Mouse (Mus musculus) lung, embryonic 16.5 days (tissue): ENCODE measurements around the gene Tram2. TPM values are rescaled to one million over a fixed set of nuclear protein-coding genes. Genes with fewer than 3 reads are reported as not detected.

ENCODE experiments used
- ATAC-seq: fragments of 200-750 bp; cut with Nextera tagmentation; 2 replicates; pipeline ENCODE4 v1.8.0; 2017; ENCODE audit warnings: low read depth, mild to moderate bottlenecking, moderate library complexity
- H3K27ac ChIP-seq: fragments of 300-500 bp; sonication (generic); 2 replicates; pipeline ENCODE4 v1.5.1; 2014; ENCODE audit warnings: mild to moderate bottlenecking, control low read depth, low read length
- H3K27me3 ChIP-seq: fragments of 300-500 bp; sonication (generic); 2 replicates; pipeline ENCODE4 v1.6.1; 2014; ENCODE audit warnings: low read depth, low read length, mixed read lengths; ENCODE audit not compliant: control insufficient read depth, insufficient read depth
- H3K36me3 ChIP-seq: fragments of 300-500 bp; sonication (generic); 2 replicates; pipeline ENCODE4 v1.6.1; 2014; ENCODE audit warnings: low read length; ENCODE audit not compliant: control insufficient read depth, insufficient read depth
- H3K4me1 ChIP-seq: fragments of 300-500 bp; sonication (generic); replicated peaks from 2 replicates; pipeline ENCODE4 v1.6.1; 2014; ENCODE audit warnings: low read length, mixed read lengths; ENCODE audit not compliant: control insufficient read depth, insufficient read depth
- H3K4me2 ChIP-seq: fragments of 300-500 bp; sonication (generic); 2 replicates; pipeline ENCODE4 v1.6.1; 2014; ENCODE audit warnings: low read depth, low read length, control low read depth
- H3K4me3 ChIP-seq: fragments of 300-500 bp; sonication (generic); 2 replicates; pipeline ENCODE4 v1.5.1; 2014; ENCODE audit warnings: mild to moderate bottlenecking, low read length, control low read depth
- H3K9ac ChIP-seq: fragments of 300-500 bp; sonication (generic); 2 replicates; pipeline ENCODE4 v1.6.1; 2014; ENCODE audit warnings: low read length, control low read depth
- H3K9me3 ChIP-seq: fragments of 300-500 bp; sonication (generic); 2 replicates; pipeline ENCODE4 v1.6.1; 2016; ENCODE audit warnings: low read length; ENCODE audit not compliant: control insufficient read depth
- WGBS: fragments of 180-500 bp; shearing (Covaris S2); extraction: QIAGEN DNeasy Blood & Tissue Kit; methylation state at CpG from one replicate; pipeline ENCODE4 v1.1.7; 2014; 5-methylcytosine and 5-hydroxymethylcytosine counted together
- polyA plus RNA-seq: library from polyadenylated mRNA; unstranded; fragments of >200 nt; fragmentation: Nextera tagmentation; extraction: Ambion mirVana; gene quantifications from 2 replicates; pipeline ENCODE4 v1.2.1, GENCODE M21; 2015

Tram2 gene
- polyA plus RNA-seq, 1 experiment from 2014 or later: 8.6 TPM

- H3K9ac ChIP-seq: no peak overlapping the region
- H3K27ac ChIP-seq: peak overlapping the region; percentile 37
- H3K4me3 ChIP-seq: no peak overlapping the region
- ATAC-seq: peak; percentile 47; the same call in 1 of the 2 replicates
- H3K4me1 ChIP-seq: peaks cover 4% of the 10 kb centered on the region
- no peaks in the 10 kb centered on the region for H3K27me3 ChIP-seq
- H3K9me3 ChIP-seq: no peaks in the 10 kb centered on the region
- WGBS: 57% methylated on average over 4 of the region's 4 CpGs
- no peak overlapping the region for H3K4me2 ChIP-seq
- H3K36me3 ChIP-seq: peaks cover 21% of the 10 kb centered on the region
These were observed 70.1 kb downstream of the Tram2 start for GRCm38 (mm10) chr1:21008891-21009290.

GRCm38 (mm10) chr1:21007941-21008701, 70.9 kb downstream of the Tram2 start:
- Histone ChIP-seq H3K4me1 (peaks cover 5% of the 10 kb centered on the region), H3K27me3 (no peaks in the 10 kb centered on the region), H3K9me3 (no peaks in the 10 kb centered on the region), H3K9ac (no peak overlapping the region), H3K27ac (no peak overlapping the region), H3K4me2 (no peak overlapping the region), H3K36me3 (peaks cover 26% of the 10 kb centered on the region), H3K4me3 (no peak overlapping the region)
- ATAC-seq: no peak
- WGBS: 58% methylated on average over 7 of the region's 7 CpGs

GRCm38 (mm10) chr1:21006775-21007174, 72.3 kb downstream of the Tram2 start:
- no peak overlapping the region for H3K27ac ChIP-seq
- no peak overlapping the region for H3K9ac ChIP-seq
- H3K4me2 ChIP-seq: no peak overlapping the region
- H3K36me3 ChIP-seq: peaks cover 19% of the 10 kb centered on the region
- ATAC-seq: no peak
- H3K9me3 ChIP-seq: no peaks in the 10 kb centered on the region
- H3K4me1 ChIP-seq: peaks cover 10% of the 10 kb centered on the region
- H3K27me3 ChIP-seq: no peaks in the 10 kb centered on the region
- WGBS: 85% methylated on average over 5 of the region's 5 CpGs
- H3K4me3 ChIP-seq: no peak overlapping the region

GRCm38 (mm10) chr1:21004596-21004995, 74.4 kb downstream of the Tram2 start:
- H3K4me2 ChIP-seq: no peak overlapping the region
- no peak for ATAC-seq
- no peak overlapping the region for H3K9ac ChIP-seq
- no peak overlapping the region for H3K4me3 ChIP-seq
- peaks cover 19% of the 10 kb centered on the region for H3K36me3 ChIP-seq
- H3K4me1 ChIP-seq: peaks cover 7% of the 10 kb centered on the region
- H3K27me3 ChIP-seq: no peaks in the 10 kb centered on the region
- no peak overlapping the region for H3K27ac ChIP-seq
- no peaks in the 10 kb centered on the region for H3K9me3 ChIP-seq
- WGBS: 55% methylated on average over 8 of the region's 8 CpGs

- peak overlapping the region; percentile 50; the same call in 1 of the 2 replicates for H3K27ac ChIP-seq
- WGBS: 63% methylated on average over 14 of the region's 14 CpGs
- H3K27me3 ChIP-seq: no peaks in the 10 kb centered on the region
- H3K4me3 ChIP-seq: no peak overlapping the region
- no peak overlapping the region for H3K4me2 ChIP-seq
- ATAC-seq: peak; percentile 94
- H3K9me3 ChIP-seq: no peaks in the 10 kb centered on the region
- H3K36me3 ChIP-seq: peaks cover 19% of the 10 kb centered on the region
- peaks cover 7% of the 10 kb centered on the region for H3K4me1 ChIP-seq
- H3K9ac ChIP-seq: no peak overlapping the region
These were observed 76.5 kb downstream of the Tram2 start for GRCm38 (mm10) chr1:21002246-21003142.

GRCm38 (mm10) chr1:20997881-20998389, 81.1 kb downstream of the Tram2 start:
- H3K4me1 ChIP-seq: peaks cover 6% of the 10 kb centered on the region
- no peak for ATAC-seq
- 48% methylated on average over 13 of the region's 13 CpGs for WGBS
- H3K36me3 ChIP-seq: peaks cover 6% of the 10 kb centered on the region
- no peak overlapping the region for H3K9ac ChIP-seq
- no peak overlapping the region for H3K4me2 ChIP-seq
- H3K27ac ChIP-seq: no peak overlapping the region
- H3K4me3 ChIP-seq: no peak overlapping the region
- H3K27me3 ChIP-seq: no peaks in the 10 kb centered on the region
- H3K9me3 ChIP-seq: no peaks in the 10 kb centered on the region

- Histone ChIP-seq H3K9me3 (no peaks in the 10 kb centered on the region), H3K36me3 (peaks cover 6% of the 10 kb centered on the region), H3K4me2 (no peak overlapping the region), H3K27ac (no peak overlapping the region), H3K4me3 (no peak overlapping the region), H3K27me3 (no peaks in the 10 kb centered on the region), H3K9ac (no peak overlapping the region), H3K4me1 (peaks cover 2% of the 10 kb centered on the region; the same call in 1 of the 2 replicates)
- WGBS: 61% methylated on average over 2 of the region's 2 CpGs
- no peak for ATAC-seq
These were observed 81.7 kb downstream of the Tram2 start for GRCm38 (mm10) chr1:20997328-20997689.

GRCm38 (mm10) chr1:20996603-20997327, 82.3 kb downstream of the Tram2 start:
- no peaks in the 10 kb centered on the region for H3K9me3 ChIP-seq
- WGBS: 34% methylated on average over 17 of the region's 17 CpGs
- no peak overlapping the region for H3K4me3 ChIP-seq
- H3K4me2 ChIP-seq: no peak overlapping the region
- H3K27ac ChIP-seq: no peak overlapping the region
- 0 out of 2 replicates have a peak, but pooled peaks have one; percentile 18 for ATAC-seq
- peaks cover 2% of the 10 kb centered on the region; the same call in 1 of the 2 replicates for H3K4me1 ChIP-seq
- H3K36me3 ChIP-seq: peaks cover 6% of the 10 kb centered on the region
- H3K27me3 ChIP-seq: no peaks in the 10 kb centered on the region
- H3K9ac ChIP-seq: no peak overlapping the region
